Mouse (Mus musculus) C2C12 (cell line): ENCODE measurements around the gene Cd200.

Experiments
- CEBPB ChIP-seq: IDR thresholded peaks from one replicate; pipeline ENCODE4 v1.6.1; 2011; ENCODE audit warnings: low read depth, mild to moderate bottlenecking, control low read depth, moderate library complexity
- CTCF ChIP-seq: IDR thresholded peaks from one replicate; pipeline ENCODE4 v1.5.1; 2011; ENCODE audit not compliant: control insufficient read depth, insufficient read depth, insufficient read length
- MAX ChIP-seq: IDR thresholded peaks from one replicate; pipeline ENCODE4 v1.6.1; 2011; ENCODE audit warnings: mild to moderate bottlenecking, control low read depth
- MYOD1 ChIP-seq: IDR thresholded peaks from one replicate; pipeline ENCODE4 v1.6.1; 2011; ENCODE audit warnings: low read depth; ENCODE audit not compliant: control insufficient read depth, insufficient read length
- MYOG ChIP-seq: IDR thresholded peaks from one replicate; pipeline ENCODE4 v1.6.1; 2011; ENCODE audit not compliant: control insufficient read depth, insufficient read length; ENCODE audit errors: extremely low read depth
- USF1 ChIP-seq: IDR thresholded peaks from one replicate; pipeline ENCODE4 v1.6.1; 2011; ENCODE audit warnings: low read depth, mild to moderate bottlenecking, control low read depth, moderate library complexity

GRCm38 (mm10) chr16:45344879-45345278 lies 64.0 kb downstream of the Cd200 start:
- no peak for TF ChIP-seq CTCF
- no peak for TF ChIP-seq MAX
- no peak for TF ChIP-seq MYOD1
- no peak for TF ChIP-seq USF1
- no peak for TF ChIP-seq MYOG
- TF ChIP-seq CEBPB, result no peak
